In genomic region chr4:149698197-149698821, GRCm38 (mm10) we compare ENCODE assay signal across 8 mouse cellular contexts. TPM values are rescaled to one million over a fixed set of nuclear protein-coding genes. Genes with fewer than 3 reads are reported as not detected.
A peak's percentile ranks its signal among the peaks of the same experiment; 100 is the strongest.
DNase-seq lines count a peak whose midpoint lies in the region; ATAC-seq and TF ChIP-seq lines count a peak whose summit lies in the region.

No protein-coding gene starts in this region.

- no peaks in the 10 kb centered on the region for H3K9me3 ChIP-seq in liver, embryonic 11.5 days (ENCODE audit: control insufficient read depth, low read length)
- no peaks in the 10 kb centered on the region for H3K9me3 ChIP-seq in midbrain, postnatal 0 days (ENCODE audit: low read length)

- H3K9ac ChIP-seq in liver, embryonic 11.5 days (ENCODE audit: low read depth, low read length), result peak overlapping the region; percentile 72
- no peak overlapping the region for H3K9ac ChIP-seq in midbrain, postnatal 0 days (replicated peaks; ENCODE audit: low read length, poor library complexity, severe bottlenecking)

- peaks cover 25% of the 10 kb centered on the region for H3K4me1 ChIP-seq in liver, embryonic 11.5 days (replicated peaks; ENCODE audit: control insufficient read depth, insufficient read depth, low read length)
- no peaks in the 10 kb centered on the region; the same call in 1 of the 2 replicates for H3K4me1 ChIP-seq in midbrain, postnatal 0 days (ENCODE audit: insufficient read depth, low read length)

- under 1% methylated on average over 35 of the region's 35 CpGs for WGBS in liver, embryonic 11.5 days
- 2% methylated on average over 34 of the region's 35 CpGs for WGBS in midbrain, postnatal 0 days

- peak overlapping the region; percentile 79 for H3K4me2 ChIP-seq in liver, embryonic 11.5 days
- H3K4me2 ChIP-seq in midbrain, postnatal 0 days (ENCODE audit: low read depth, low read length, poor library complexity, severe bottlenecking), result peak overlapping the region; percentile 43

- peak; percentile 40 for DNase-seq in layer of hippocampus, adult 11-12 months (ENCODE audit: low spot score)
- no peak for DNase-seq in layer of hippocampus, adult 9-10 months (ENCODE audit: low spot score)
- peak; percentile 38 to 53 for DNase-seq in cerebellum, postnatal 36 days
- peak; percentile 69 for DNase-seq in gastrocnemius, postnatal 25 days
- DNase-seq in liver, embryonic 11.5 days (ENCODE audit: low spot score), result peak; percentile 79
- DNase-seq in midbrain, postnatal 0 days (ENCODE audit: low spot score), result peak; percentile 50
- peak; percentile 74 for DNase-seq in splenic B cell, adult 2 months (ENCODE audit: low read depth, low spot score)

- peak; percentile 27 for ATAC-seq in inflammation-experienced regulatory T-cells, adult 6 months
- peak; percentile 81 for ATAC-seq in liver, embryonic 11.5 days (replicated peaks; ENCODE audit: low FRiP score)
- no peak for ATAC-seq in midbrain, postnatal 0 days (ENCODE audit: low FRiP score)

- TF ChIP-seq CTCF in midbrain, postnatal 0 days (IDR thresholded peaks at IDR 0.05), result peak; percentile 71

- H3K27ac ChIP-seq in liver, embryonic 11.5 days (ENCODE audit: low read depth, low read length), result peak overlapping the region; percentile 33; the same call in 1 of the 2 replicates
- no peak overlapping the region for H3K27ac ChIP-seq in midbrain, postnatal 0 days (ENCODE audit: low read depth, low read length)

- H3K27me3 ChIP-seq in liver, embryonic 11.5 days (replicated peaks; ENCODE audit: control insufficient read depth, insufficient read depth, low read length), result no peaks in the 10 kb centered on the region
- H3K27me3 ChIP-seq in midbrain, postnatal 0 days (ENCODE audit: insufficient read depth, low read length), result peaks cover 10% of the 10 kb centered on the region; the same call in 1 of the 2 replicates
- no peaks in the 10 kb centered on the region for H3K27me3 ChIP-seq in splenic B cell, adult 2 months (ENCODE audit: control insufficient read depth, insufficient read depth, low read length, poor library complexity, severe bottlenecking)

- no peaks in the 10 kb centered on the region for H3K36me3 ChIP-seq in liver, embryonic 11.5 days (ENCODE audit: control insufficient read depth, insufficient read depth, low read length)
- no peaks in the 10 kb centered on the region for H3K36me3 ChIP-seq in midbrain, postnatal 0 days (ENCODE audit: insufficient read depth, low read length)
- peaks cover 5% of the 10 kb centered on the region for H3K36me3 ChIP-seq in splenic B cell, adult 2 months (ENCODE audit: control insufficient read depth, insufficient read depth, low read length, poor library complexity, severe bottlenecking)

- peak overlapping the region; percentile 63 for H3K4me3 ChIP-seq in liver, embryonic 11.5 days (ENCODE audit: low read depth, low read length)
- peak overlapping the region; percentile 31 for H3K4me3 ChIP-seq in midbrain, postnatal 0 days (ENCODE audit: low read depth, low read length)

RNA-seq across cellular contexts. Expression of gene Pik3cd, which starts 4.1 kb away (rescaled TPM):
- 1 to 10 TPM; 8.1 to 9.8 TPM for total RNA-seq in gastrocnemius, postnatal 25 days (2021)
- polyA plus RNA-seq in inflammation-experienced regulatory T-cells, adult 6 months (2017; shearing (Covaris generic)), result 100 to 1,000 TPM; 108 to 124 (median 115) TPM
- polyA plus RNA-seq in liver, embryonic 11.5 days (2014; fragmentation: Nextera tagmentation; extraction: Ambion mirVana), result 12.6 and 12.9 TPM in 2 replicates
- 15.9 and 18.5 TPM in 2 replicates for total RNA-seq in midbrain, postnatal 0 days (2014; rRNA removed)
- polyA plus RNA-seq in midbrain, postnatal 0 days (2015; fragmentation: Nextera tagmentation; extraction: Ambion mirVana), result 9.7 and 10.4 TPM in 2 replicates

RNA-seq across cellular contexts. Expression of gene Tmem201, which starts 39.5 kb away (rescaled TPM):
- 10 to 100 TPM; 36.2 to 38.1 TPM for total RNA-seq in gastrocnemius, postnatal 25 days (2021)
- 1 to 10 TPM; 4.6 to 8.9 (median 6.0) TPM for polyA plus RNA-seq in inflammation-experienced regulatory T-cells, adult 6 months (2017; shearing (Covaris generic))
- polyA plus RNA-seq in liver, embryonic 11.5 days (2014; fragmentation: Nextera tagmentation; extraction: Ambion mirVana), result 16.8 and 16.9 TPM in 2 replicates
- total RNA-seq in midbrain, postnatal 0 days (2014; rRNA removed), result 55.2 and 67.8 TPM in 2 replicates
- polyA plus RNA-seq in midbrain, postnatal 0 days (2015; fragmentation: Nextera tagmentation; extraction: Ambion mirVana), result 44.8 and 48.5 TPM in 2 replicates
